Mouse (Mus musculus) brain, embryonic 14.5 days (tissue): ENCODE measurements around the gene Afg1l. TPM values are rescaled to one million over a fixed set of nuclear protein-coding genes. Genes with fewer than 3 reads are reported as not detected.

Experiments used
- DNase-seq: peaks from one replicate; pipeline ENCODE4 v3.0.0-alpha.2; 2011; ENCODE audit warnings: low read depth
- CTCF ChIP-seq: fragments of 200-500 bp; IDR thresholded peaks from 2 replicates; pipeline ENCODE4 v1.5.1; 2012; ENCODE audit warnings: inconsistent platforms, mild to moderate bottlenecking, moderate library complexity, borderline replicate concordance; ENCODE audit not compliant: insufficient read depth, insufficient read length; ENCODE audit errors: extremely low read depth
- POLR2A ChIP-seq: fragments of 200-500 bp; IDR thresholded peaks from 2 replicates; pipeline ENCODE4 v1.6.1; 2012; ENCODE audit warnings: mild to moderate bottlenecking, inconsistent platforms, borderline replicate concordance; ENCODE audit not compliant: poor library complexity, insufficient read depth, insufficient read length, severe bottlenecking; ENCODE audit errors: extremely low read depth
- polyA plus RNA-seq: library from polyadenylated mRNA; depleted of rRNA; stranded (reverse); fragments of >200 nt; gene quantifications from 2 replicates; pipeline ENCODE4 v1.2.3, GENCODE M21; 2012

Afg1l gene
- polyA plus RNA-seq, 1 experiment: 4.9 TPM

DNA sequence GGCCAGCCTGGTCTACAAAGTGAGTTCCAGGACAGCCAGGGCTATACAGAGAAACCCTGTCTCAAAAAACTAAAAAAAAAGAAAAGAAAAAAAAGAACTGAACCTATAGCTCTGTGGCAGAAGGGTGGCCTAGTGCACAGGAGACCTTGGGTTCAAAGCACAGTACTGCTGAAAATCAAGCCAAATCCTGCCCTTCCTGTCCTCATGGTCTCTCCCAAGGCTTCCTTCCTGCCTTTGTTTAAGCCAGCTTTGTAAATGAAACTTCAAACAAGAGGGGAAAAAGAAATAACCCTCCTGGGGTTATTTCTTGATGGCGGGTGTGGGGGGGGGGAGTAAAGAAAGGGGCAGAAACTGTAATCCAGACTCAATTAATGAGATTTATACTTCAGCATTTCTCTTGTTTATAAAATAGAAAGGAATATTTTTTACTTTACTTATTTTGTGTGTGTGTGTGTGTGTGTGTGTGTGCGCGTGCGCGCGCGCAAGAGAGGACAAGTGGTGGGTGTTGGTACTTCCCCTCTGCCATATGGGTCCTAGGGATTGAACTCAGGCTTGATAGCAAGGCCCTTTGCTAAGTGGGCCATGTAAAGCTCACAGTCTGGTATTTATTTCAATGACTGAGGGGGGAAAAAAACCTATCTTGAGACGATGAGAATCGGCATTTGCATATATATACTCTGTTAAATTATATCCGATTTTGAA lies 1.4 kb downstream of the Afg1l start:
- no peak for TF ChIP-seq POLR2A
- no peak for TF ChIP-seq CTCF
- DNase-seq: no peak

DNA sequence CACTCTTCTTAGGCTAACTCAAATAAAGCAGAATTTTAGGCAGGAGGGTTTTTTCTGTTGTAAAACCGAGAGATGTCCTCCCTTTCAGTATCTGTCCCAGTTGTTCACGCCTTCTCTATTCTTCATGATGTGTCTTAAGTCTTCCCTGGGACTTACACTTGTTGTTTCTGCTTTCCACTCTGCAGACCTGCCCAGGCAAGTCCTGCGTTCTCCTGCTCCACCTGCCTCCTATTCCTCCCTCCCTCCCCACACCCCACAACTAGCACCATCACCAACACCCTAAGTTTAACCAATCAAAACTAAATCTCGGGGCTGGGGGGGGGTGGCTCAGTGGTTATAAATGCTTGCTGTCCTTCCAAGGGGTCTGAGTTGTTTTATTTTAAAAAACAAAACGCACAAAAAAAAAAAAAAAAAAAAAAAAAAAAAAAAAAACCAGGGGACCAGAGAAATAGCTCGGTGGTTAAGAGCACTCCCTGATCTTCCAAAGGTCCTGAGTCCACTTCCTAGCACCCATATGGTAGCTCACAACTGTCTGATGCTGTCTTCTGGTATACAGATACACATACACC lies 3.3 kb downstream of the Afg1l start:
- DNase-seq: no peak
- TF ChIP-seq CTCF (no peak), POLR2A (no peak)

DNA sequence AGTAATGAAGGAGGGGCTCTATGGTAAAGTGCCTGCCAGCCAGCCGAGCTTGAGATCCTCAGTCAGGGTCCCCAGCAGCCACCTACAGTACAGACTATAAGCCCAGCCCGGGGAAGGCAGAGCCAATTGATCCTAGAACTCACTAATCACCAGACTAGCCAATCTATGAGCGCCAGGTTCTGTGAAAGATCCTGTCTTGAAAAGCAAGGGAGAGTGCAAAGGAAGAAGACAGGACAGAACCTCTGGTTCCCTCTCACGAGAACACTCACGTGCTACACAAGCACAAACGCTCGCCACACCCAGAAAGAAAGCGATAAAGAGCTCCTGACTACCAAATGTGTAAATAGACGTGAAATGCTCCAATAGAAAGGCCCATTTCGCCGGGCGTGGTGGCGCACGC lies 13.6 kb downstream of the Afg1l start:
- no peak for TF ChIP-seq POLR2A
- no peak for TF ChIP-seq CTCF
- DNase-seq: no peak

DNA sequence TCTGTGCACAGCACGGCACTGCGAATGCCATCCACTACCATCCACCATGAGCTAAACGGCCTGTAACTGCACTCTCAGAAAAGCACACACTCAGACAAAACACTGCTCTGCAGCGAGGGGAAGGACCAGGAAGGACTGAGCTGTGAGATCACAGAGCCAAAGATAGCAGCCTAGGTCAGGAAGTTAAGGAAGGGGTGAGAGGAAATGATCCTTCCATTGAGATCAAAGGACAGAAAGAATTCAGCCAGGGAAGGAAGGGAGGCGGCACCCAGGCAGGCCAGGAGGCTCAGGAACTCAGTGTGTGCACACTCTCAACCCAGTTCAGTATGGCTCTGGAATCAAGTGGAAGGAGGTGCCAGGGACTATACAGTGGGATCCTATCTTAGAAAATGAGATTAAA lies 14.1 kb downstream of the Afg1l start:
- TF ChIP-seq POLR2A (no peak), CTCF (no peak)
- no peak for DNase-seq

DNA sequence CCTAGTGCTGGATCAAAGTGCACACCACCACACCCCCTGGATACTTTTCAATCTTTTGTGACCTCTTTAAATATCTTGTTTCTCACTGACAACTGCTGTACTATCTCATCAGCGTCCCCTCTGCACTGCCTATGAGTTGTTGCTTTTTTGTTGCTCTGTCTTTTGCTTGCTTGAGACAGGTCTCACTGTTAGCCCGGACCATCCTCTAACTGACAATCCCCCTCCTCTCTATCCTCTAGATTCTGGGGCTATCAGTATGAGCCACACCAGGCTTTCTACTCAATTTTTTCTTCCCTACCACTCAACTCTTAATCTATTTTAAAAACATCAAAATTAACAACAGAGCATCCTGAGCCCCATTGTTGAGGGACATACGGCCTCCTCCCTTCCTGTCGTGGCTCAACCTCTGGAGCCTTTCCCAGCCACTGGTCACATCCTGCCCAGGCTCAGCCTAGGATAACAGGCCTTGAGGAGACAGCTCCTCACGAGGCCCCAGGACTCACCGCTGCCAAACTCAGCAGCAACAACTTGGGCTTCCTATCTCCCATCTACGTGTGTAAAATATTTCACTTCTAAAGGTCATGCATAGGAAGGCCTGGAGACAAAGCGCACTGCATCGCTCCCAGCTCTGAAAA lies 20.7 kb downstream of the Afg1l start:
- TF ChIP-seq POLR2A (no peak), CTCF (no peak)
- no peak for DNase-seq

DNA sequence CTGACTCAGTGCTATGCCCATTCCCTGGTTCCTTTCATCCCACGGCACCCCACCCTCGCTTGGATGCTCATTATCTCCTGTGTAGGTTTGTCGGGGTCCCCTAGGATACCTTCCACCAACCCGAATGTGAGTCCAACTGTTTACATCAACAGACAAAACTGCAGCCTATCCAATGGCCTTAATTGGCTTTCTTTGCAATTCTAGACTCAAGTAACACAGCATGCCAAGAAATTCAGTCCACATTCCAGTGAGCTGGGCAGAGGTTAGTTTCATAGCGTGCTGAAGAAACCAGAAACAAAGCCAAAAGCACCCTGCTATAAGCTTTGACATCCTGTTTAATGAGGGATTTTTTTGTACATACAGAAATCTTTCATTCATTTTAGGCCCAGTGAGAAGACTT lies 22.4 kb downstream of the Afg1l start:
- peak; percentile 77 for DNase-seq
- TF ChIP-seq POLR2A: no peak
- TF ChIP-seq CTCF: no peak

DNA sequence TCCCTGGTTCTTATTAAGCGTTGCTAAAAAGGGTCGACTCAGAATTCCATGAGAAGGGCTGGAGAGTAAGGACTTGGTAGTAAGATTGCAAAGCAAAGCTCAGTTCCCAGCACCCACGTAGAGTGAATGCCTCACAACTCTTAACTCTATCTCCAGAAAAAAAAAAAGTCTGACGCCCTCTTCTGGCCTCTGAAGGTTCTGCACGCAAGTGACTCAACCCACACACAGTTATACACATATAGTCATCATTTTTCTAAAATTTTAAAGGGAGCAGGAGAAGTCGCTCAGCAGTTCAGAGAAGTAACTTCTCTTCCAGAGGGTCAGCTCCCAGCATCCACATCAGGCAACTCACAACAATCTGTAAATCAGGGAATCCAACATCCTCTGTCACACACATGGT lies 23.7 kb downstream of the Afg1l start:
- TF ChIP-seq POLR2A: no peak
- peak; percentile 32; the same call in 1 of the 2 replicates for TF ChIP-seq CTCF
- no peak for DNase-seq

DNA sequence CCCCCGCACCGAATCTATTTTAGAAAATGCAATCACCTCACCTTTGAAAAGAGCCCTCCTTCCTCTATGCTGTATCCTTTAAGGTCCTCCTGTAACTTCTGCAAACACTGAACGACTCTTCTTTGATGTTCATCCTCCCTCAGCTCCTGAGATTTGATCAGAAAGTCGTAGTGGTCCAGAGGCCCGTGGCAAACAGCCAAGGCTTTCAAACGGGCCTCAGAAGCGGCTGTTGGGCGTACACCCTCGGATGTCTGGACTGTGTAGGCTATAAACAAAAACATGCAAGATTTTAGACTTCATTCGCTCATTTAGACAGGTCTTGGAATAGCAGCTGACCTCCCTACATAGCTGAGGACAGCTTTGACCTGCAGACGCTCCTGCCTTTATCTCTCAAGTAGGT lies 24.1 kb downstream of the Afg1l start:
- TF ChIP-seq POLR2A (no peak), CTCF (no peak)
- no peak for DNase-seq

DNA sequence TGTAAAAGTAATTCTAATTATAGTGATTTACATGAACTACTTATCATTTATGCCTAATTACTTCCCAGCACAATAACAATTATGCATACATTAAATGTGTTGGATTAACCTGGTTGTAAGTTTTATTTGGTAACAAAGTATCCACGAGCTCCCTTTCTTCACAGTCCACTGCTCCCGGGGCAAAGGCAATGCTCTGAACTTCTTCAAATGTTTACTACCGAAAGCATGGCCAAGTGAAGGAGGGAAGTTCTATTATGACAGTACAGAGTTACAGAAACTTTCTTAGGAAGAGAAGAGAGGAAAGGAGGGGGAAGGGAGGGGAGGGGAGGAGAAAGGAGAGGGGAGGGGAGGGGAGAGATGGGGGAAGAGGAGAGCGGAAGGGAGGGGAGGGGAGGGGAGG lies 28.7 kb downstream of the Afg1l start:
- DNase-seq: peak; percentile 31
- TF ChIP-seq POLR2A (no peak), CTCF (no peak)

DNA sequence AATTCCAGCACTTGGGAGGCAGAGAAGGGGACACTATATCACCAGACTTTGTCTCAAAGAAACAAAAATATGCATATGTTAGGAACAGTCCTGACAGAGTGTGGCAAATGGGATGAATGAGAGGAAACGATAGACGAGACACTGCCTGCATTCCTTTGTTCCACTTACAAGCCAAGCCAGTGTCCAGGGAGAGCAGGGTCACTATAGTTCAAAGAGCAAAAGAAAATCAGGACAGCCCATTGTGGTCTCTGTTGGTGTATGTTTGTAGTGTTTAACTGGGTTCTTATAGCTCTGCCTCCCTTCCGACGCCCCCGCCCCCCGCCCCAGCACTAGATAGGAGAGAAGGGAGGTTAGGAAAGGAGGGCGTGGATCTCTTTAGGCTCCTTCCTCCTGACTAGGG lies 30.0 kb downstream of the Afg1l start:
- DNase-seq: no peak
- no peak for TF ChIP-seq POLR2A
- no peak for TF ChIP-seq CTCF

DNA sequence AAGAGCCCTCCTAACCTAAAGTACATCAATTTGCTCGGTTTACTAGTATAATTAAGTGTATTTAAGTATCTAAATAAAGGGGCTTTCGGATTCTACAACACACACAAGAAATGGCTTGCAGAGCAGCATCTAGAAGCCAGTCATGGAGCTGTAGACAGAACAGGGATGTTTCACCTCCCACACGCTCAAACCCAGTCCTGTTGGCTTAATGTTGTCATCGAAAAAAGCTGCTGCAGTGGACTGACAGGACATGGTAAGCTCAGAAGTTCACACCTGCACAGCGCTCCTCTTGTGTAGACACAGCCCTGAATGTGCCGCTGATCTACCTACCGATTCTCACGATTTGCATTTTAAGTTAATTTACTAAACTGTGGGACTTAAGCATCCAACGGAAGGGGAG lies 32.2 kb downstream of the Afg1l start:
- no peak for TF ChIP-seq POLR2A
- no peak for TF ChIP-seq CTCF
- no peak for DNase-seq

DNA sequence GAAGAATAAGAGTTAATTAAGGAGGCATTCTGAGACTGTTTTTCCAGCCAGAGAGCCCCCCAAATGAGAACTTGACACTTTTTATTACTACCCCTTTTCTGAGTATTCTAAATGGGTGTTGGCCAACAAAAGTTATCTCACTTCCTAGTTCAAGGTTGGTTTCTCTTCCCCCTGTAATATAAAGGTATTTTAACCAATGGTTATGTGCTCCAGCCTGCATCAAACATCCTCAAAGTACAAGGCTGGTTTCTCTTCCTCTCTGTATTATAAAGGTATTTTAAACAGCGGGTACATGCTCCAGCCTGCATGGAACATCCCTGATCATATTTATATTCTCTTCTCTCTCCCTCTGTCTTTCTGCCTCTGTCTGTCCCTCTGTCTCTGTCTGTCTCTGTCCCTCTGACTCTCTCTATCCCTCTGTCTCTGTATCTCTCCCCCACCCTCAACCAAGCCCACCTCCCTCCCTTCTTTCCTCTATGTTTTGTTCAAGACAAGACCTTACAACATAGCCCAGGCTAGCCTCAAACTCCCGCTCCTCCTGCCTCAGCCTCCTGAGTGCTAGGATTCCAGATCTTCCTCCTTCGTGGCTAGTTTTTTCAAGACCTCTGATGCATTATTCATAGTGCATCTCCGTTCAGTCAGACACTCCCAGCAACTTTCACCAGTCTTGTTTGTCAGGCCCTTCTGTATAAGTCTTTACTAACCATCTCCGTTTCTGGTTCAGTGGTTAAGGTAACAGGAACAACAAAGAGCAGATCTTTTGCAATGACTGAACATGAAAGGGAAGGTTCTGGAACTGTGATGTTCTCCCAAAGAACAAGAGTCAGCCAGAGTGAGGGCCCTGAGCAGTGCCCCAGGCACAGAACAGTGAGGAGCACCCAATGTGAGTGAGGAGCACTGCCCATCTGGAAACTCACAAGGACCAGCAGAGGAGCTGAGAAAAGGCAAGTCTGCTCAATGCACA lies 41.2 kb downstream of the Afg1l start:
- no peak for DNase-seq
- TF ChIP-seq POLR2A: no peak
- TF ChIP-seq CTCF: no peak
